Mouse (Mus musculus) G1E (cell line): Measurements from ENCODE around the gene B430306N03Rik.

ENCODE experiments used
- CTCF ChIP-seq: IDR thresholded peaks from 2 replicates; pipeline ENCODE4 v1.5.1; 2012; ENCODE audit warnings: low read depth, low read length, inconsistent platforms, mixed read lengths
- POLR2AphosphoS5 ChIP-seq: IDR thresholded peaks from 2 replicates; pipeline ENCODE4 v1.6.1; 2012; ENCODE audit warnings: low read depth, low read length, inconsistent platforms; ENCODE audit not compliant: insufficient replicate concordance

- TF ChIP-seq CTCF (no peak), POLR2AphosphoS5 (no peak)
Observed at GRCm38 (mm10) chr17:48355822-48356221, 39.9 kb downstream of the B430306N03Rik start.
